Mouse (Mus musculus): Measurements from ENCODE around the gene Npr2. TPM values are rescaled to one million over a fixed set of nuclear protein-coding genes. Genes with fewer than 3 reads are reported as not detected.
"Not testable (repeated sequence)": the region's sequence is repeated elsewhere in the genome, so short reads cannot be mapped to it uniquely, and the experiment has no call there.

Gene Npr2
- total RNA-seq (2021), result 10 to 100 TPM; 42.9 to 45.1 TPM

- intact Hi-C loops (cut with DNase I), result loop anchor here (2.0 kb wide), 1 partner anchor 26 kb away; the partner anchor contains the start of gene Hint2
- DNase-seq, result peak; percentile 73 to 74
Measured at GRCm38 (mm10) chr4:43631046-43631955, at the start of gene Npr2. Gene Npr2 (plus strand): TSS chr4:43631935.

GRCm38 (mm10) chr4:43582241-43582640 lies 49.5 kb upstream of the Npr2 start:
- DNase-seq, result no peak
- intact Hi-C loops (cut with DNase I), result no loop called here

- intact Hi-C loops (cut with DNase I), result no loop called here
- no peak for DNase-seq
Measured at GRCm38 (mm10) chr4:43583421-43583820, 48.3 kb upstream of the Npr2 start.

- DNase-seq, result no peak
- intact Hi-C loops (cut with DNase I), result no loop called here
Measured at GRCm38 (mm10) chr4:43584444-43585416, 47.0 kb upstream of the Npr2 start, which contains the start of gene Msmp. Gene Msmp (minus strand): TSS chr4:43584494.

GRCm38 (mm10) chr4:43585682-43586081 lies 46.1 kb upstream of the Npr2 start:
- DNase-seq, result no peak
- intact Hi-C loops (cut with DNase I), result no loop called here

GRCm38 (mm10) chr4:43586411-43586810 lies 45.3 kb upstream of the Npr2 start:
- intact Hi-C loops (cut with DNase I), result no loop called here
- peak; percentile 45 to 50 for DNase-seq

GRCm38 (mm10) chr4:43587681-43588080 lies 44.1 kb upstream of the Npr2 start:
- no peak for DNase-seq
- intact Hi-C loops (cut with DNase I), result loop anchor here (2.0 kb wide), 1 partner anchor 69 kb away; the partner anchor contains the start of gene Hint2

GRCm38 (mm10) chr4:43591543-43591942 lies 40.2 kb upstream of the Npr2 start:
- intact Hi-C loops (cut with DNase I), result no loop called here
- no peak for DNase-seq

- no peak for DNase-seq
- intact Hi-C loops (cut with DNase I), result no loop called here
Measured at GRCm38 (mm10) chr4:43591961-43592360, 39.8 kb upstream of the Npr2 start.

- DNase-seq, result no peak
- intact Hi-C loops (cut with DNase I), result no loop called here
Measured at GRCm38 (mm10) chr4:43593453-43593852, 38.3 kb upstream of the Npr2 start.

- intact Hi-C loops (cut with DNase I), result not testable (repeated sequence)
Measured at GRCm38 (mm10) chr4:43596597-43596996, 35.1 kb upstream of the Npr2 start.

GRCm38 (mm10) chr4:43598200-43598599 lies 33.5 kb upstream of the Npr2 start:
- intact Hi-C loops (cut with DNase I), result no loop called here
- DNase-seq, result no peak

More at GRCm38 (mm10) chr4:43596597-43596996, 35.1 kb upstream of the Npr2 start:
- DNase-seq, result not testable (repeated sequence)

GRCm38 (mm10) chr4:43598650-43599380 lies 32.9 kb upstream of the Npr2 start:
- intact Hi-C loops (cut with DNase I), result no loop called here
- DNase-seq, result no peak

GRCm38 (mm10) chr4:43600195-43600934 lies 31.4 kb upstream of the Npr2 start:
- no peak for DNase-seq
- intact Hi-C loops (cut with DNase I), result no loop called here

GRCm38 (mm10) chr4:43604099-43604498 lies 27.6 kb upstream of the Npr2 start:
- DNase-seq, result no peak
- intact Hi-C loops (cut with DNase I), result no loop called here

- DNase-seq, result no peak
- intact Hi-C loops (cut with DNase I), result no loop called here
Measured at GRCm38 (mm10) chr4:43604751-43605685, 26.7 kb upstream of the Npr2 start.

- no peak for DNase-seq
- intact Hi-C loops (cut with DNase I), result no loop called here
Measured at GRCm38 (mm10) chr4:43612534-43612933, 19.2 kb upstream of the Npr2 start.

GRCm38 (mm10) chr4:43613060-43613730 lies 18.5 kb upstream of the Npr2 start:
- intact Hi-C loops (cut with DNase I), result no loop called here
- peak in 1 of 2 experiments; percentile 45 for DNase-seq
